Mouse (Mus musculus): ENCODE measurements around the gene Pla2g2c.
A peak's percentile ranks its signal among the peaks of the same experiment; 100 is the strongest.

The Pla2g2c gene

GRCm38 (mm10) chr4:138710633-138711032 lies 14.0 kb upstream of the Pla2g2c start:
- DNase-seq = no peak

- no peak for DNase-seq
These were observed 13.4 kb upstream of the Pla2g2c start for GRCm38 (mm10) chr4:138711051-138711820.

- DNase-seq = no peak
These were observed 12.5 kb upstream of the Pla2g2c start for GRCm38 (mm10) chr4:138712096-138712495.

GRCm38 (mm10) chr4:138712621-138713020 lies 12.0 kb upstream of the Pla2g2c start:
- DNase-seq = no peak

GRCm38 (mm10) chr4:138714186-138714585 lies 10.4 kb upstream of the Pla2g2c start:
- no peak for DNase-seq

- no peak for DNase-seq
These were observed 7.9 kb upstream of the Pla2g2c start for GRCm38 (mm10) chr4:138716697-138717096.

GRCm38 (mm10) chr4:138718586-138719263 lies 5.9 kb upstream of the Pla2g2c start:
- no peak for DNase-seq

- no peak for DNase-seq
These were observed 5.4 kb upstream of the Pla2g2c start for GRCm38 (mm10) chr4:138719264-138719596.

- DNase-seq = peak; percentile 64
These were observed 905 bp upstream of the Pla2g2c start for GRCm38 (mm10) chr4:138723493-138724281.

GRCm38 (mm10) chr4:138725127-138725461 lies 502 bp downstream of the Pla2g2c start:
- DNase-seq = peak; percentile 88

- DNase-seq = peak; percentile 38
These were observed 1.2 kb downstream of the Pla2g2c start for GRCm38 (mm10) chr4:138725751-138726150.

GRCm38 (mm10) chr4:138729018-138729703 lies 4.6 kb downstream of the Pla2g2c start:
- DNase-seq = peak; percentile 64

- DNase-seq = peak; percentile 26
These were observed 9.5 kb downstream of the Pla2g2c start for GRCm38 (mm10) chr4:138734105-138734504.

GRCm38 (mm10) chr4:138734863-138735262 lies 10.3 kb downstream of the Pla2g2c start:
- DNase-seq = no peak

GRCm38 (mm10) chr4:138737031-138737430 lies 12.4 kb downstream of the Pla2g2c start, which contains the start of gene Ubxn10:
Gene Ubxn10, minus strand, starts transcription at chr4:138737167.
- DNase-seq = no peak

- no peak for DNase-seq
These were observed 14.7 kb downstream of the Pla2g2c start for GRCm38 (mm10) chr4:138739136-138739851.

GRCm38 (mm10) chr4:138745884-138746283 lies 21.3 kb downstream of the Pla2g2c start:
- no peak for DNase-seq

GRCm38 (mm10) chr4:138746866-138747265 lies 22.3 kb downstream of the Pla2g2c start:
- DNase-seq = no peak

GRCm38 (mm10) chr4:138747851-138748250 lies 23.3 kb downstream of the Pla2g2c start:
- DNase-seq = no peak

- peak; percentile 54 for DNase-seq
These were observed 23.9 kb downstream of the Pla2g2c start for GRCm38 (mm10) chr4:138748369-138749072.

- no peak for DNase-seq
These were observed 28.0 kb downstream of the Pla2g2c start for GRCm38 (mm10) chr4:138752603-138753002.

GRCm38 (mm10) chr4:138753608-138754007 lies 29.0 kb downstream of the Pla2g2c start:
- no peak for DNase-seq

Data from kidney, adult 18-20 months (tissue).